Mouse (Mus musculus): ENCODE data around the gene 1700125H20Rik.

DNA sequence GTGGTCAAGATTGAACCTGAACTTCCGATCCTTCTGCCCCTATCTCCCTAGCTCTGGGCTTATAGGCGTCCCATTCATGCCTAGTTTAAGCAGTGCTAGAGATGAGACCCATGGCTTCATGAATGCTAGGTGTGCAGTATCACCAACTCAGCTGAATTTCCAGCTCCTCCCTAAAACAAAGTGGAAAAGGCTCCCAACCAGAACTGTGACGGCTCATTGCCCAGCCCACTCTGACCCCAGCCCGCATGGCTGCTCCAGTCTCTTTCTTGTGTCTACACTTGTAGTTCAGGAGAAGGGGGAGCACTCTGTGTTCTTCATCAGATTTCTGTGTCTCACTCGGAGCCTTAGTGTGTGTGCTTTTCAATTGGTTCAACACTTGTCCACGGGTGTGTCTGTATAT is 14.6 kb downstream of the 1700125H20Rik start:
- no peak for TF ChIP-seq CTCF (IDR thresholded peaks at IDR 0.05; ENCODE audit: low read depth, low read length)
- no peak for TF ChIP-seq POLR2A (IDR thresholded peaks at IDR 0.05; ENCODE audit: extremely low read depth, insufficient read depth, low read length)
